In the genomic region with DNA sequence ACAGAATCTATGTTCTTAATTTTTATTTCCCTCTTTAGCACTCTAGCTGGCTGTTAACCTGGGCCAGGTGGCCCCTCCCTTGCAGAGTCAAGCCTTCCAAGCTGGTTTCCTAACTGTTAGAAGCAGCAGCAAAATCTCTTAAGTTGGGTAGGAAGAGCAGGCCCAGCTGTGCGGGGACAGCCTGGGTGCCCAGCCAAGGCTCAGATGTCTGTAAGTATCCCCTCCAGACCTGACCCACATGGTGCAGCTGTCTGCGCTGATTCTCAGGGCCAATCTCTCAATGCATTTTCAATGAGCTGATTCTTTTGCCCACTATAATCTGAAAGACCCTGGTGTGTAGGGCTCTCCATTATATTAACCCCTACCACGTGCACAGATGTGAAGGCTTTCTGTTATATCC, we compare ENCODE assay signal across 14 mouse cellular contexts.
DNase-seq lines count a peak whose midpoint lies in the region; ATAC-seq and TF ChIP-seq lines count a peak whose summit lies in the region.
"Had no signal": no experiment of that assay in that cellular context is flagged by ENCODE, and none has a peak within 500 bp of the region (broad histone marks: within the 10 kb centered on the region; RNA-seq: fewer than 3 reads in every experiment).

No protein-coding gene starts in this region.

- no peak overlapping the region for H3K4me2 ChIP-seq in forebrain, embryonic 12.5 days
- no peak overlapping the region for H3K4me2 ChIP-seq in liver, embryonic 13.5 days
- no peak overlapping the region for H3K4me2 ChIP-seq in hindbrain, postnatal 0 days (ENCODE audit: low read depth, low read length)

- ATAC-seq in forebrain, embryonic 12.5 days (ENCODE audit: low FRiP score), result no peak
- no peak for ATAC-seq in liver, embryonic 13.5 days (ENCODE audit: low read depth)
- ATAC-seq in hindbrain, postnatal 0 days, result no peak

- peaks cover 53% of the 10 kb centered on the region for H3K4me1 ChIP-seq in forebrain, embryonic 10.5 days
- H3K4me1 ChIP-seq in forebrain, embryonic 12.5 days, result peaks cover 25% of the 10 kb centered on the region
- peaks cover 51% of the 10 kb centered on the region for H3K4me1 ChIP-seq in liver, embryonic 13.5 days (replicated peaks)
- H3K4me1 ChIP-seq in embryonic facial prominence, embryonic 10.5 days, result peaks cover 70% of the 10 kb centered on the region
- no peaks in the 10 kb centered on the region for H3K4me1 ChIP-seq in hindbrain, postnatal 0 days (ENCODE audit: insufficient read depth, low read length)

- H3K27ac ChIP-seq in forebrain, embryonic 10.5 days, result peak overlapping the region; percentile 26
- H3K27ac ChIP-seq in forebrain, embryonic 12.5 days, result no peak overlapping the region
- H3K27ac ChIP-seq in liver, embryonic 13.5 days, result 0 out of 2 replicates have a peak overlapping the region, but pooled peaks have one; percentile 2
- peak overlapping the region; percentile 85 for H3K27ac ChIP-seq in embryonic facial prominence, embryonic 10.5 days (replicated peaks)
- no peak overlapping the region for H3K27ac ChIP-seq in hindbrain, postnatal 0 days

- no peak overlapping the region for H3K9ac ChIP-seq in forebrain, embryonic 12.5 days
- H3K9ac ChIP-seq in liver, embryonic 13.5 days, result no peak overlapping the region
- no peak overlapping the region for H3K9ac ChIP-seq in hindbrain, postnatal 0 days (replicated peaks; ENCODE audit: low read length)

- no peak for DNase-seq in forebrain, embryonic 10.5 days (ENCODE audit: extremely low spot score, low spot score)
- no peak for DNase-seq in liver, embryonic 13.5 days
- no peak for DNase-seq in liver
- DNase-seq in embryonic facial prominence, embryonic 10.5 days (ENCODE audit: low spot score), result peak; percentile 55
- DNase-seq in hindbrain, postnatal 0 days (ENCODE audit: low spot score), result peak; percentile 16
- DNase-seq in ovary, adult 18-20 months (ENCODE audit: low spot score), result no peak
- no peak for DNase-seq in adrenal gland, postnatal 10 days
- DNase-seq: adrenal gland, postnatal 25 days; gastrocnemius, postnatal 36 days; kidney, adult 18-20 months; right cerebral cortex, postnatal 14 days; thymus, adult 2 months had no signal

- H3K9me3 ChIP-seq in forebrain, embryonic 10.5 days, result no peaks in the 10 kb centered on the region
- no peaks in the 10 kb centered on the region for H3K9me3 ChIP-seq in forebrain, embryonic 12.5 days
- H3K9me3 ChIP-seq in liver, embryonic 13.5 days (replicated peaks), result no peaks in the 10 kb centered on the region
- no peaks in the 10 kb centered on the region for H3K9me3 ChIP-seq in embryonic facial prominence, embryonic 10.5 days
- no peaks in the 10 kb centered on the region for H3K9me3 ChIP-seq in hindbrain, postnatal 0 days (ENCODE audit: low read length)
- H3K9me3 ChIP-seq: megakaryocyte, embryonic 14.5 days had no signal

- 62% methylated on average over 3 of the region's 3 CpGs for WGBS in forebrain, embryonic 10.5 days
- 64% methylated on average over 3 of the region's 3 CpGs for WGBS in forebrain, embryonic 12.5 days
- WGBS in liver, embryonic 13.5 days (ENCODE audit: insufficient replicate concordance), result 72% methylated on average over 3 of the region's 3 CpGs
- WGBS in embryonic facial prominence, embryonic 10.5 days, result 43% methylated on average over 3 of the region's 3 CpGs
- 49% methylated on average over 3 of the region's 3 CpGs for WGBS in hindbrain, postnatal 0 days

- no peak for TF ChIP-seq CTCF in hindbrain, postnatal 0 days (IDR thresholded peaks at IDR 0.05; ENCODE audit: low read depth)

- no peaks in the 10 kb centered on the region for H3K27me3 ChIP-seq in forebrain, embryonic 10.5 days (ENCODE audit: poor library complexity, severe bottlenecking)
- H3K27me3 ChIP-seq in forebrain, embryonic 12.5 days, result no peaks in the 10 kb centered on the region
- H3K27me3 ChIP-seq in liver, embryonic 13.5 days, result no peaks in the 10 kb centered on the region
- no peaks in the 10 kb centered on the region for H3K27me3 ChIP-seq in embryonic facial prominence, embryonic 10.5 days (replicated peaks; ENCODE audit: low read depth, poor library complexity, severe bottlenecking)
- 0 out of 2 replicates have a peak, but pooled peaks cover 4% of the 10 kb centered on the region for H3K27me3 ChIP-seq in hindbrain, postnatal 0 days (ENCODE audit: insufficient read depth, low read length)

- no peaks in the 10 kb centered on the region for H3K36me3 ChIP-seq in forebrain, embryonic 10.5 days (replicated peaks)
- H3K36me3 ChIP-seq in forebrain, embryonic 12.5 days (replicated peaks), result no peaks in the 10 kb centered on the region
- H3K36me3 ChIP-seq in liver, embryonic 13.5 days, result no peaks in the 10 kb centered on the region
- no peaks in the 10 kb centered on the region for H3K36me3 ChIP-seq in embryonic facial prominence, embryonic 10.5 days (replicated peaks)
- no peaks in the 10 kb centered on the region for H3K36me3 ChIP-seq in hindbrain, postnatal 0 days (ENCODE audit: insufficient read depth, low read length)

- no peak overlapping the region for H3K4me3 ChIP-seq in forebrain, embryonic 10.5 days
- no peak overlapping the region for H3K4me3 ChIP-seq in forebrain, embryonic 12.5 days (replicated peaks)
- H3K4me3 ChIP-seq in liver, embryonic 13.5 days (replicated peaks), result no peak overlapping the region
- no peak overlapping the region for H3K4me3 ChIP-seq in embryonic facial prominence, embryonic 10.5 days
- no peak overlapping the region for H3K4me3 ChIP-seq in hindbrain, postnatal 0 days (ENCODE audit: low read length)
- H3K4me3 ChIP-seq: megakaryocyte, embryonic 14.5 days had no signal

Comparison
In these comparisons a context has a peak if more than half of its experiments do, and no peak if none do; other contexts are left out.
1. H3K27ac ChIP-seq: peak in forebrain, embryonic 10.5 days (single experiment), liver, embryonic 13.5 days (single experiment) and embryonic facial prominence, embryonic 10.5 days (single experiment); none in forebrain, embryonic 12.5 days (single experiment) and hindbrain, postnatal 0 days (single experiment).
2. DNase-seq: peak in embryonic facial prominence, embryonic 10.5 days (single experiment) and hindbrain, postnatal 0 days (single experiment); none in forebrain, embryonic 10.5 days (single experiment), liver, embryonic 13.5 days (single experiment), liver (single experiment), ovary, adult 18-20 months (single experiment) and adrenal gland, postnatal 10 days (single experiment).